Mouse (Mus musculus) gastrocnemius, adult 2 months (tissue): Measurements from ENCODE around the gene Efnb1. TPM values are rescaled to one million over a fixed set of nuclear protein-coding genes. Genes with fewer than 3 reads are reported as not detected.
A peak's percentile ranks its signal among the peaks of the same experiment; 100 is the strongest.

Source experiments
- DNase-seq: peaks from one replicate; pipeline ENCODE4 v3.0.0; 2022
- H3K27ac ChIP-seq: fragments of 200-600 bp; 2 replicates; pipeline ENCODE4 v1.8.1; 2022; ENCODE audit warnings: mild to moderate bottlenecking
- H3K4me3 ChIP-seq: fragments of 200-600 bp; 2 replicates; pipeline ENCODE4 v1.8.1; 2022; ENCODE audit warnings: mild to moderate bottlenecking, moderate library complexity
- CTCF ChIP-seq: fragments of 200-600 bp; IDR thresholded peaks from 2 replicates; pipeline ENCODE4 v1.8.1; 2022; ENCODE audit warnings: antibody characterized with exemption, mild to moderate bottlenecking, moderate library complexity
- intact Hi-C: fragments of 180-260 bp; cut with DNase I; formaldehyde crosslinking; loops from one replicate; pipeline ENCODE4 v1.15.1; 2025
- total RNA-seq, 2 experiments: library from RNA; stranded (reverse); gene quantifications; 2 replicates each; pipeline ENCODE4 v1.2.3; 2021

Efnb1 gene
- total RNA-seq, 2 experiments from 2014 or later = 5.8 to 9.8 TPM

- H3K4me3 ChIP-seq = no peak overlapping the region
- intact Hi-C loops = no loop called here
- TF ChIP-seq CTCF = no peak
- H3K27ac ChIP-seq = no peak overlapping the region
- DNase-seq = no peak
Measured at GRCm38 (mm10) chrX:99141900-99142299, 6.0 kb downstream of the Efnb1 start.

DNA sequence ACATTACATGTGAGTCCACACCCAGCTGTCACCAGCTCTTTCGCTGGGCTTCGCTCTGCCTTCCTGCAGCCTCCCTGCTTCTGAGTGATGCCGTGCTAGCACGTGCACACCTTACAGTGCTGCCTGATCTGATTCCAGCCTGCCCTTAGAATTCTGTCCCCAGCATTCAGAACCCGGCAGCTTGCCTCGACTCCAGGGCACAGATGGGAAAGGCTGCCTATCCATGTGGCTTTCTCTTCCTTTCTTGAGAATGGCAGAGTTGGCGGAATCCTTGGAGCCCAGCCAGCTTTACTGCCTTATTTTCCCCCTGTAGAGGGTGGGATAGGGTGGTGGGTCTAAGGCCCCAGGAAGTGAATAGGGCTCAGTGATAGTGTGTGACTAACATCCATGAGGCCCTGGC, 9.6 kb downstream of the Efnb1 start:
- Histone ChIP-seq H3K4me3 (no peak overlapping the region), H3K27ac (no peak overlapping the region)
- DNase-seq = no peak
- intact Hi-C loops = no loop called here
- TF ChIP-seq CTCF = no peak

DNA sequence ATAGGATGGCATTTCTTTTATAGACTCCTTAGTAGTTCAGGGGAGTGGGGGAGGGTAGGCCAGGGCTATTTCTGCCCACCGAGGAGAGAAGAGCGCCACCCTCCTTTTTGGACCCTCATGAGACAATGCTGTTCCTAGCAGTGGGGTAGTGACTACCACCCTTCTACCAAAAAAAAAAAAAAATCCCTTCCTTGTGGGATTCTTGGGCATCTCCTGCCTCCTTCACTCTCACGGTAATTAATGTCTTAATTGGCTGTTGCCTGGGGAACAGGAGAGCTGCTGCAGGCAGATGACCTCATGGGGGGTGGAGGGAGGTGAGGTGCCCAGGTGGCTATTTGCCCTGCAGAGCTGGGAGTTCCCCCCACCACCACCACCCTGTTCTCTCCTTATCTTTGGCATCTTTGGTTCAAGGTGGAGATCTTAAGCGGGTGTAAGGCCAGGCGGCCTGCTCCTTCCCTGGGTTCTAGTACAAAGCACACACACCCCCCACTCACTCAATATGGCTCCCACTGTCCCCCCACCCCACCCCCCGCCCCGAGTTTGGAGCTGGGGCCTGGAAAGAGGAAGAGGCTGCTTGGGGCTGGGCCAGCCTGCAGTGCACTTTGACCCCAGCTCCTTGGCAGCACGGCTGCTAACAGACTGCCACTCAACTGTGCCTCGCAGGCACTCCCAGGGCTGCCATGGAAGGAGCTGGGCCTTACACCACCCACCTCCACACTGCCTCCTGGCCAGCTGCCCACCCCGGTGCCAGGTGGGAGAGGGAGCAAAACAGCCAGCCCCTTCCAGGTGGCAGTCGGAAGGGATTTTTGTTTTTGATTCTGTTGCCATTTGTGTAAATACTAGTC, 12.4 kb downstream of the Efnb1 start:
- intact Hi-C loops = no loop called here
- TF ChIP-seq CTCF = no peak
- Histone ChIP-seq H3K27ac (no peak overlapping the region), H3K4me3 (no peak overlapping the region)
- no peak for DNase-seq

DNA sequence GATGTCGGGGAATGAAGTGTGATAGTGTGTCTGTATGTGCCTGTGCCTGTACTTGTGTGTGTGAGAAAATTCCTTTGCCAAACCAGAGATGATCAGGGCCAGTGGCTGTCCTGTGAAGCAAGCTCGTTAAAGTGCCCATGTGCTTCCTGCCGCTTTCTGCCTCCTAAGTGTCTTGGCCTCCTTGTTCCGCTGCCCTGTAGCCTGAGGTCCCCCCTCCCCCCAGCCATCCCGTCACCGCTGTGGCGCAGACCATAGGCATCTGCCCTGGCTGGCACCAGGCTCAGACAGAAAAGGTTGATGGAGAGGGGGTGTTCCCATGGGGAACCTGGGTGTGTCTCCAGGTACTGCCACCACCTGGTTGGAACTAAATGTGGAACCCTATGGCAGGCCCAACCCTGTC, 13.1 kb downstream of the Efnb1 start:
- Histone ChIP-seq H3K4me3 (no peak overlapping the region), H3K27ac (peak overlapping the region; percentile 31; the same call in 1 of the 2 replicates)
- no peak for TF ChIP-seq CTCF
- intact Hi-C loops = no loop called here
- no peak for DNase-seq

- peak; percentile 28 for DNase-seq
- Histone ChIP-seq H3K4me3 (no peak overlapping the region), H3K27ac (peak overlapping the region; percentile 31; the same call in 1 of the 2 replicates)
- intact Hi-C loops = no loop called here
- no peak for TF ChIP-seq CTCF
Measured at GRCm38 (mm10) chrX:99149900-99150299, 14.0 kb downstream of the Efnb1 start.

DNA sequence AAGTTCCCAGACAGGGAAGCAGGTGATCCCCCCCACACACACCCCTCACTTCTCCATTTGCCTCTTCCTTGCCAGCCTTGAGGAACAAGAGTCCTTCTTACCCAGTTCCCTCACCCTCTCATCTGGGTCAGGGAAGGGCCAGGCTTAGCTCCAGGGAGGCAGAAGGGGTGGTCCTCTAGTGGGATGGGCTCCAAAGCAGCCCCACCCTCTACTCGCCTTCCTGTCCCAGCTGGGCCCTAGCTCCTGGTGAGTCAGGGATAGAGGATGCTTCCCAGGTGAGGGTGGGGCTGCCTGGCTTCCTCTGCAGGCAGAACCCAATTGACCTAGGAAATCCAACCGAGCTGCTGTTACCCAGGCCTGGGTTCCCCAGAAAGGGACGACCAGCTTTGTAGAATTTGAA, 14.8 kb downstream of the Efnb1 start:
- intact Hi-C loops = no loop called here
- no peak for DNase-seq
- no peak overlapping the region for H3K4me3 ChIP-seq
- no peak overlapping the region for H3K27ac ChIP-seq
- no peak for TF ChIP-seq CTCF

DNA sequence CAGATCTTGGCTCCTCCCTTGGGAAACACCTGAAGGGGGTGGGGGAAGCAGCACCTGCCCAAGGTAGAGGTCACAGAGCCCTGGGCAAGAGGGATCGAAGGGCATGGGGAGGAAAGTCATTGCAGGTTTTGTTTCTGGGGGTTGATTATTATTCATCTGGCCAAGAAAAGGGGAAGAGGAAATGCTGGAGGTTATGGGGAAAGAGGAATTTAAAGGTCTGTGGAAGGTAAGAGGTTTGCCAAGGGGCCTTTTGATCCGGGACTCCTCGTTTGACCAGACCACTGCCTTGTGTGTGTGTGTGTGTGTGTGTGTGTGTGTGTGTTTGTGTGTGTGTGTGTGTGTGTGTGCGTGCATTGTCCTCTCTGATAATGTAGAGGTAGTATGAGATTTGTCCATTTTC, 15.5 kb downstream of the Efnb1 start:
- Histone ChIP-seq H3K27ac (no peak overlapping the region), H3K4me3 (no peak overlapping the region)
- no peak for DNase-seq
- intact Hi-C loops = no loop called here
- no peak for TF ChIP-seq CTCF

GRCm38 (mm10) chrX:99152141-99152540, 16.2 kb downstream of the Efnb1 start:
- H3K27ac ChIP-seq = no peak overlapping the region
- H3K4me3 ChIP-seq = no peak overlapping the region
- no peak for TF ChIP-seq CTCF
- no peak for DNase-seq
- intact Hi-C loops = no loop called here

DNA sequence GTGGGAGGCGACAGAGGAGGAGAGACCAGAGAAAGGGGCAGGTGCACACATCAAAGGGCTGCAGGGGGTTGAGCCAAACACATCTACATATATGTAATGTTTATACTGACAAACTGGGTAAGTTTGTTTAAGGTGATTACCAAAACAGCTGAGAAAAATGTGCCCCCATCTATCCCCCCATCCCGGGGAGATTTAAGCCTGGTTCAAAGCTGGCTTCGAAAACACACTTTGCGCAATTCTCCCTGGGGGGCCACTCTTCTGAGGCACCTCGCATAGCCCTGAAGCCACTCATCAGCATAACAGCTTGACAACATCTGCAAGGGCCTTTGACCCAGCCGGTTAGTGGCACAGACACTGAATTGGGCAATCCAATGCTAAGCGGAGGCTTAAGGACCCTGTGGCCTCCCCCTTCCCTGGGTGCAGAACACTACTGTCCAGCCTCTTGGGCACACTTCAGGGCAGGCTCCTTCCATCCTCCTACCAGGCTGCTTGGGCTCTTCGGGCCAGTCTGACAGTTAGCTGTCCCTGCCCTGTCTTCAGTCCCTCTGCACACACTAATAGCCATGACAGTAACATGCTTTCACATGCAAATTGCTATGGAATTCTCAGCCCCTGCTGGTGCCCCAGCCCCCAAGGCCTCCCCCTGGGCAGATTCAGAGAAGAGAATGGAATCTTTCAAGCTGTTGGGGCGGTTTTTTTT, 16.8 kb downstream of the Efnb1 start:
- no peak for DNase-seq
- Histone ChIP-seq H3K27ac (no peak overlapping the region), H3K4me3 (no peak overlapping the region)
- intact Hi-C loops = no loop called here
- TF ChIP-seq CTCF = no peak

DNA sequence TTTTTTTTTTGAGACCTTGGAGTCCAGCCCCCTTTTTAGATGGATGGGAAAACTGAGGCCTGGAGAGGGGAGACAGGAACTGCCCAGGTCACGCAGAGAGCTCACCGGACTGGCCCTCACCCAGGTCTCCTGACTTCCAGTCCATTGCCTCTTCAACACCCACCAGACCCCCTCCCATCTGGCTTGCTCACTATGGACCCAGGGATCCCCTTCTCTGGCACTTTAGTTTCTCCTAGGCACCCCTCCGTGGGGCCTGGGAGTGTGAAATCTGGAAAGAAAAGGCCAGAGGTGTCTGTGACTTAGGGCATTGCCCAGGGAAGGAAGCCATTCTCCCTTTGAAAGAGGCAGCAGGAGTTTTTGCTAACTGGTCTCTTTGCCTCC, 17.3 kb downstream of the Efnb1 start:
- intact Hi-C loops = no loop called here
- no peak for TF ChIP-seq CTCF
- no peak for DNase-seq
- Histone ChIP-seq H3K27ac (no peak overlapping the region), H3K4me3 (no peak overlapping the region)

DNA sequence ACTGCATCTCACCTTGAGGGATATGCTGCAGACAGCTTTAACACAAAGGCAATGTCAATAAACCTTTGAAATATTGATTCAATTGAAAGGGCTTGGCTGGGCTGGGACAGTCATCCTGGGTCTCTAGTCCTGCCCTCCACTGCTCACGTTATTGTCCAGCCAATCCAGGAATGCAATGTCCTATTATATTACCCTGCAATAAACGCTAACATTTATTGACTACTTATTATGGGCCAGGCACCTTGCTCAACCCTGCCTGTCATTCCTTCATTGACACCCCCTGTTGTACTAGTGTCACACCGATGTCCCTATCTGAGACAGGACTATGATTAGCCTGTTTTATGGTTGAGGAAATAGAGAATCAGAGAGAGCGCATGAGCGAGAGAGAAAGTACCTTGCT, 18.4 kb downstream of the Efnb1 start:
- Histone ChIP-seq H3K4me3 (no peak overlapping the region), H3K27ac (no peak overlapping the region)
- intact Hi-C loops = no loop called here
- DNase-seq = no peak
- no peak for TF ChIP-seq CTCF

DNA sequence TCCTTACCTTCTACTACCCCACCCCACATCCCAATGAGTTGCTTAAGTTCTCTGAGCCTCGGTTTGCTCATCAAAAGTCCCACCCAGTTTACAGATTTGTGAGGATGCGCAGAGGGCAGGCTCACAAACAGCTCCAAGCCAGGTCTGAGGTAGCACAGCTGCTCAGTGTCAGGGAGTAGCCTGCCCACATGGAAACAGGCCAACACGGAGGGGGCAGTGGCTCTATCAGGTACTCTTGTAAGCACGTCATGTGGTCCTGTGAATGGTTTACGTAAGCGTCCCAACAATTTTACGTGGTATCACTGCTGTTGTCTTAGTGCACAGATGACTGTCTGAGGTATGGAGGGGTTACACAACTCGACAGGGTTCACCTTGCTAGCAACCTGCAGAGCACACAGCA, 23.1 kb downstream of the Efnb1 start:
- no peak for DNase-seq
- Histone ChIP-seq H3K27ac (no peak overlapping the region), H3K4me3 (no peak overlapping the region)
- no peak for TF ChIP-seq CTCF
- intact Hi-C loops = no loop called here

DNA sequence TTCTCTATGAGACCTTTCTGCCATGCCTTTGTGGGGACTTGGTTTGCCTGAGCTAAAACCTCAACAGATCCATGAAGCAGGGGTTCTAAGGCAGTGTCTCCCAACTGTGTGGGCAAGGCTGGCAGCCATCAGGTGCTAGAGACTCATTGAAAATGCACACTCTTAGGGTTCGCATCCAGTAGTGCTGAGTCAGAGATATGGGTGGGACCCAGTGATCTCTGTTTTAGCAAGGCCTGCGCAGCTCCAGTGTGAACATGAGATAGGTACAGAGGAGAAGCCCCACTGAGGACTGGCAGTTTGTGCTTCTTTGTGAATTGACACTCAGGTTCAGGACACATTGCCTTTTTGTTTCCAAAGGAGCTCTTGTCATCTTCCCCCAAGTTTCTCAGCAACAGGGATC, 28.2 kb downstream of the Efnb1 start:
- Histone ChIP-seq H3K27ac (no peak overlapping the region), H3K4me3 (no peak overlapping the region)
- no peak for DNase-seq
- intact Hi-C loops = no loop called here
- no peak for TF ChIP-seq CTCF
